Mouse (Mus musculus) heart, embryonic 11.5 days (tissue): ENCODE results near the gene Eif4g2. TPM values are rescaled to one million over a fixed set of nuclear protein-coding genes. Genes with fewer than 3 reads are reported as not detected.

ENCODE experiments used
- ATAC-seq: fragments of 200-750 bp; cut with Nextera tagmentation; replicated peaks from 2 replicates; pipeline ENCODE4 v1.8.0; 2017; ENCODE audit warnings: moderate library complexity; ENCODE audit not compliant: insufficient number of reproducible peaks, low FRiP score, low TSS enrichment
- H3K27ac ChIP-seq: fragments of 300-500 bp; sonication (generic); 2 replicates; pipeline ENCODE4 v1.5.1; 2014; ENCODE audit warnings: mild to moderate bottlenecking, low read depth, low read length
- H3K27me3 ChIP-seq: fragments of 300-500 bp; sonication (generic); 2 replicates; pipeline ENCODE4 v1.6.1; 2014; ENCODE audit warnings: mild to moderate bottlenecking, low read length, mixed read lengths; ENCODE audit not compliant: control insufficient read depth, insufficient read depth
- H3K36me3 ChIP-seq: fragments of 300-500 bp; sonication (generic); 2 replicates; pipeline ENCODE4 v1.6.1; 2014; ENCODE audit warnings: mild to moderate bottlenecking, low read length, moderate library complexity, mixed read lengths; ENCODE audit not compliant: control insufficient read depth, insufficient read depth
- H3K4me1 ChIP-seq: fragments of 300-500 bp; sonication (generic); 2 replicates; pipeline ENCODE4 v1.6.1; 2014; ENCODE audit warnings: low read length; ENCODE audit not compliant: control insufficient read depth, insufficient read depth
- H3K4me2 ChIP-seq: fragments of 300-500 bp; sonication (generic); 2 replicates; pipeline ENCODE4 v1.6.1; 2014; ENCODE audit warnings: mild to moderate bottlenecking, moderate library complexity
- H3K4me3 ChIP-seq: fragments of 300-500 bp; sonication (generic); 2 replicates; pipeline ENCODE4 v1.5.1; 2014; ENCODE audit warnings: low read depth, low read length
- H3K9ac ChIP-seq: fragments of 300-500 bp; sonication (generic); 2 replicates; pipeline ENCODE4 v1.6.1; 2014; ENCODE audit warnings: mild to moderate bottlenecking, low read depth, low read length, moderate library complexity
- H3K9me3 ChIP-seq: fragments of 300-500 bp; sonication (generic); replicated peaks from 2 replicates; pipeline ENCODE4 v1.6.1; 2016; ENCODE audit warnings: low read length; ENCODE audit not compliant: control insufficient read depth
- WGBS: fragments of 180-500 bp; shearing (Covaris S2); extraction: QIAGEN DNeasy Blood & Tissue Kit; methylation state at CpG from one replicate; pipeline ENCODE4 v1.1.7; 2014; ENCODE audit not compliant: insufficient replicate concordance; 5-methylcytosine and 5-hydroxymethylcytosine counted together
- polyA plus RNA-seq: library from polyadenylated mRNA; unstranded; fragments of >200 nt; fragmentation: Nextera tagmentation; extraction: Ambion mirVana; gene quantifications from 2 replicates; pipeline ENCODE4 v1.2.1, GENCODE M21; 2014

Eif4g2 gene
- polyA plus RNA-seq, 1 experiment from 2014 or later, result 884 TPM

DNA sequence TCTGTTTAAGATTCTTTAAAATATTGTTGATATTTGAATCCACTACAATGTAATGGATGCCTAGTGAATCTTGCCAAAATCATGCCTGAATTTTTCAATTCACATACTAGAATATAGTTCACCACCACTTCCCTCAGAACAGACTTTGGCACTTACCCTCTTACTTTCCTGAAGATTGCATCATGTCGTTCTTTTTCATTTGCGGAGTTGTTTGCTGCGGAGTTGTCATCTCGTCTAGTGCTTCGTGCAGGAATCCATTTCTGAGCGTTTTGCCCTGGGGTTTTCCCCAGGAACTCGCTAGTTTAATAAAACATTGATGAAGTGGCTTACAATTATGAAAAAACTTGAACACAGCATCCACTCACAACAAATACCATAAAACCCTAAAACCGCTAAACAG lies 2.8 kb downstream of the Eif4g2 start:
- peak overlapping the region; percentile 82; the same call in 1 of the 2 replicates for H3K4me2 ChIP-seq
- H3K4me3 ChIP-seq, result peak overlapping the region; percentile 97; the same call in 1 of the 2 replicates
- no peak overlapping the region for H3K9ac ChIP-seq

DNA sequence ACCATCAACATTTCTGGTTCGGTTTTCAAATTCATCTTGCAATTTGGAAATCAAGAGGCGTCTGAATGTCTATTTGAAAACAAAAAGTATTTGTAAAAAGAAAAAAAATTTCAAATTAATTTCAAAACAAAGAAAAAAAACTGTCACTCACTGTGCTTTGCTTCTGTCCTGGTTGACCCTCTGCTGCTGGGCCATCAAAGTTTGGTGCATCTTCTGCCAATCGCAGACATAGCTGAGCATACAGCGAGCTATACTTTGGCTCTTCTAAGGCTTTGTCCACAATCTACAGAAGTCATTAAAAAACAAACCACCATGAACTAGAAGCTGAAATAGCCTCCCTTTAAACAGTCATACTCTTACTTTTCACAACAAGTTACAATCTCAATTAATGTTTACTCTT lies 4.6 kb downstream of the Eif4g2 start:
- no peaks in the 10 kb centered on the region for H3K9me3 ChIP-seq
- no peaks in the 10 kb centered on the region for H3K27me3 ChIP-seq
- peaks cover 15% of the 10 kb centered on the region for H3K4me1 ChIP-seq
- H3K9ac ChIP-seq, result no peak overlapping the region
- no peak overlapping the region for H3K27ac ChIP-seq
- no peak overlapping the region for H3K4me2 ChIP-seq
- peaks cover 64% of the 10 kb centered on the region for H3K36me3 ChIP-seq
- no peak overlapping the region for H3K4me3 ChIP-seq
- no peak for ATAC-seq
- WGBS, result 94% methylated on average over 4 of the region's 4 CpGs

More for the DNA sequence above, 2.8 kb downstream of the Eif4g2 start:
- ATAC-seq, result no peak
- Histone ChIP-seq H3K27ac (no peak overlapping the region), H3K36me3 (peaks cover 47% of the 10 kb centered on the region), H3K27me3 (no peaks in the 10 kb centered on the region), H3K4me1 (peaks cover 15% of the 10 kb centered on the region), H3K9me3 (no peaks in the 10 kb centered on the region)
- 89% methylated on average over 8 of the region's 8 CpGs for WGBS

DNA sequence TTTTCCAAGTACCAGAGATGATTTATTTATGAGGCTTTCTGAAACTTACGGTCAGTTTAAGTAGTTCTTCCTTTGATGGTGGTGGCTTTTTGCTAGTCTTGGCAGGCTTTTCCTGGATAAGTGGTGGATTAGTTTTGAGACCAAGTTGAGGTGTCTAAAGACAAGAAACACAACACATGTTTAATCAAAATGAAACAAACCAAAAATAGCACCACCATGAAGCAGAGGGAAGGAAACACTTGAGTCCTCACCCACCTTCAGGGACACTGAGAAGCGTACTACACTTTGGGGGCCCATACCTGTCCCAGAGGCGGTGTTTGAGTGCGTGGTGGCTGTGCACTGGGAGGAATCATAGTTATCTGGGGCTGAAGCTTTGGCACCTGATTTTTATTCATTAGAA lies 7.5 kb downstream of the Eif4g2 start:
- ATAC-seq, result no peak
- no peak overlapping the region for H3K27ac ChIP-seq
- H3K27me3 ChIP-seq, result no peaks in the 10 kb centered on the region
- H3K9ac ChIP-seq, result no peak overlapping the region
- no peak overlapping the region for H3K4me3 ChIP-seq
- no peaks in the 10 kb centered on the region for H3K9me3 ChIP-seq
- H3K4me2 ChIP-seq, result no peak overlapping the region
- WGBS, result 61% methylated on average over 4 of the region's 4 CpGs
- peaks cover 8% of the 10 kb centered on the region for H3K4me1 ChIP-seq
- peaks cover 77% of the 10 kb centered on the region for H3K36me3 ChIP-seq

DNA sequence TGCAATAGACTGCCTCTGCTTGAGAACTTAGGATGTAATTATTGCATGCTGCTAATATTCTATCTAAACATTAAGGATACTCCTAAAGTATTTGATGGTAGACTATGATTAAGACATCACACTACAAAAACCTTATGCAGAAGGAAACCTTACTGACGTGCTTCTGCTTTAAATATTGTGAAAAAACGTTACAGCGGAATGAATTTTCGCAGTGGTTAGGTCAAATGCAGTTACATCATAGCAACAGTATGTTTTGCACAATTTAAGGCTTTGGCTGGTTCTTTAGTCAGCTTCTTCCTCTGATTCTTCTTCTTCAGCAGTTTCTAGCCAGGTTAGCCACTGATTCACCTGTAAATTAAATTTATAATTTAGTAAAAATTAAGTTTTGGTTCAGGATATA lies 10.4 kb downstream of the Eif4g2 start:
- ATAC-seq, result no peak
- no peak overlapping the region for H3K4me3 ChIP-seq
- 94% methylated on average over 4 of the region's 4 CpGs for WGBS
- H3K4me2 ChIP-seq, result no peak overlapping the region
- H3K27ac ChIP-seq, result no peak overlapping the region
- H3K36me3 ChIP-seq, result peaks cover 79% of the 10 kb centered on the region
- peaks cover 8% of the 10 kb centered on the region; the same call in 1 of the 2 replicates for H3K9me3 ChIP-seq
- no peak overlapping the region for H3K9ac ChIP-seq
- H3K27me3 ChIP-seq, result no peaks in the 10 kb centered on the region
- 0 out of 2 replicates have a peak, but pooled peaks cover 6% of the 10 kb centered on the region for H3K4me1 ChIP-seq

DNA sequence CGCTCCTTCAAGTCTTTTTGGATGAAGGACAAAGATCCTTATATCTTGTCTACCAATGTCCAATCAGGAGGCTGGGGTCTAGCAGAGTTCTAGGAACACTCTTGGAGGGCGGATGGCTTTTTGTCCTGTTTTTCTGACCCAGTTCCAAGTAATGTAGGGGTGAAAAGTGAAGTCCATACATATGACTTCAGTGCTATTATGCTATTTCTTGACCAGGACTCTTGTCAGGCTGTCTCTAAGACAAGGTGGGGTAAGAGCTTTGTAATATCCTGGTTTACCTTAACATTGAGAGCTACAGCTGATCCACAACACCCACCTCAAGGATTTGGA lies 12.7 kb downstream of the Eif4g2 start:
- Histone ChIP-seq H3K4me3 (no peak overlapping the region), H3K4me2 (no peak overlapping the region), H3K36me3 (peaks cover 62% of the 10 kb centered on the region), H3K4me1 (no peaks in the 10 kb centered on the region), H3K9me3 (peaks cover 8% of the 10 kb centered on the region; the same call in 1 of the 2 replicates), H3K27me3 (no peaks in the 10 kb centered on the region), H3K27ac (no peak overlapping the region), H3K9ac (no peak overlapping the region)
- ATAC-seq, result no peak
- 89% methylated on average over 2 of the region's 2 CpGs for WGBS

DNA sequence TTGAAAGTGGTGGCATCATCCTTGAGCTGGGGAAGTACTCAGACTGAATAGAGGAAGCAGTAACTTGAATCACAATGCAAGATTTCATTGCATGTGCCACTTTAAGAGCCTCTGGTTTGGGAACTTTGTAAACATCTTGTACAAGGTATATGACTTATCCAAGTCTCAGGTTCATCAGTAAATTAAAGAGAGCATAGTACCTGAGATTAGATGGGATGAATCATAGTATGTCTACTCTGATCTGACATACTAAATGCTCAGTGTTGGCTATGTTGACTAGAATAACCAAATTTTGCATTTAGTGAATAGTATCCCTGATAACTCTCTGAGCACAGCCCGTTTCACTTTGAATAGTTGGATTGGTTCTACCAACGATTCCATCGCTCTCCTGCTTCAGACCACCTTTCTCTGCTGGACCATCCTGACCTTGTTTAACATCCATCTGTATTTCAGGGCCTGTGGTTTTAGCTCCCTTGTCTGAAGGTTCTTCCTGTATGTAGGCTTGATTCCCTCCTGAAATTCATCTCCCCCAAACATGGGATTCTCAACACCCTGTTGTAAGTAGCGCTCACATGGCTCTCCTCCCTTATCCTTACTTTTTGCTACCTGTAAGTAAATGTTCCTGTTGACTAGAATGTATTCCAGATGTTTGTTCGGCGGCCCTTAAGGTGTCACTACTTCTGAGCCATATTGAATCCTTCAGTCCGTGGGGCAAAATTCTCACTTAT lies 13.2 kb downstream of the Eif4g2 start:
- 91% methylated on average over 7 of the region's 7 CpGs for WGBS
- Histone ChIP-seq H3K4me2 (no peak overlapping the region), H3K9me3 (peaks cover 8% of the 10 kb centered on the region; the same call in 1 of the 2 replicates), H3K27ac (no peak overlapping the region; the same call in 1 of the 2 replicates), H3K27me3 (no peaks in the 10 kb centered on the region), H3K4me3 (no peak overlapping the region), H3K9ac (no peak overlapping the region), H3K4me1 (no peaks in the 10 kb centered on the region), H3K36me3 (peaks cover 57% of the 10 kb centered on the region)
- peak; percentile 35; the same call in 1 of the 2 replicates for ATAC-seq

DNA sequence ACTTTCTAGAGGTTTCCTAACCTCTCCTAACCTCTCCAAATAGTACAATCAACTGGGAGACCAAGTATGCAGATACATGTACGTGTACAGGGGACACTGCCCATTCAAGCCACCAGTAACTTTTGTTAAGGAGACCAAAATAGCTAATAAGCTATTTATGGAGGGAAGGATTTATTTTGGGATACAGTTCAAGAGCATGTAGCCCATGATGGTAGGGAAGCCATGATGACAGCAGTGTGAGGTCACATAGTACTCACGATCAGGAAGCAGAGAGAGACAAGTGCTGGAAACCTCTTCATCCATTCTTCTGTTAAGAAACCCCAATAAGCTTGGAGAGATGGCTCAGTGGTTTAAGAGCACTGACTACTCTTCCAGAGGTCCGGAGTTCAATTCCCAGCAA lies 14.6 kb downstream of the Eif4g2 start:
- Histone ChIP-seq H3K4me2 (no peak overlapping the region), H3K9ac (no peak overlapping the region), H3K9me3 (peaks cover 8% of the 10 kb centered on the region; the same call in 1 of the 2 replicates), H3K4me1 (no peaks in the 10 kb centered on the region), H3K27ac (no peak overlapping the region), H3K4me3 (no peak overlapping the region), H3K36me3 (peaks cover 45% of the 10 kb centered on the region), H3K27me3 (no peaks in the 10 kb centered on the region)
- 79% methylated on average over 3 of the region's 3 CpGs for WGBS
- no peak for ATAC-seq

DNA sequence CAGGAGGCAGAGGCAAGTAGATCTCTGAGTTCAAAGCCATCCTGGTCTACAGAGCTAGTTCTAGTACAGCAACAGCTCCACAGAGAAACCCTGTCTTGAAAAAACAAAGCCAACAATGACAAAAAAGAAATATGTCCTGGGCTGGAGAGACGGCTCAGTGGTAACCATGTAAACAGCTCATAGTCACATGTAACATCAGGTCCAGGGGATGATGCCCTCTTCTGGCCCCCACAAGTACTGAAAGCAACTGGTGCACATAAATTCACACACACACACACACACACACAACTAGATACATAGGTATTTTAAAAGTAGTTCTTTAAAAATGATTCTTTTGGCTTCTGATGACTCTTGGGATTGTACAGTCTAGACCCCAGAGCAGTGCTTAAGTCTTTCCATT lies 19.9 kb downstream of the Eif4g2 start:
- peaks cover 5% of the 10 kb centered on the region for H3K36me3 ChIP-seq
- no peak overlapping the region for H3K27ac ChIP-seq
- H3K9me3 ChIP-seq, result peaks cover 4% of the 10 kb centered on the region; the same call in 1 of the 2 replicates
- H3K9ac ChIP-seq, result no peak overlapping the region
- no peak for ATAC-seq
- no peak overlapping the region for H3K4me2 ChIP-seq
- no peaks in the 10 kb centered on the region for H3K27me3 ChIP-seq
- H3K4me3 ChIP-seq, result no peak overlapping the region
- 95% methylated on average over 1 of the region's 1 CpGs for WGBS
- H3K4me1 ChIP-seq, result no peaks in the 10 kb centered on the region

DNA sequence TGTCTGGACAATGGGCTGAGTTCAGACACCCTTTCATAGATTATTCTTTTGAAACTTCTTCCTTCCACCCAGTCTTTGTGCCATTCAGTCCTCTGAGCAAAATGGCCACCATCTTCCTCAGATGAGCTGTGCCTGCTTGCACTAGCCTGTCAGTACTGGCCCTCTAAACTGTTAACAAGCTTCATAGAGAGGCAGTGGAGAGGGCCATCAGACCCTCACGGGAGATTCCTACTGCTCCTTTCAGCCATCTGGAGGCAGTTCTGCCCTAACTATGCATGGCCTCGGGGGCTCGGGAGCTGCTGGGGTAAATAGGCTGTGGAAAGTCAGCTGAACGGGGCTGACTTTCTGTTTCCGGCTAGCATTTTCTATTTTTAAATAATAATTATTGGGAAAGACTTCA lies 23.3 kb downstream of the Eif4g2 start:
- no peak overlapping the region for H3K4me2 ChIP-seq
- no peak for ATAC-seq
- 70% methylated on average over 5 of the region's 5 CpGs for WGBS
- no peaks in the 10 kb centered on the region for H3K9me3 ChIP-seq
- no peak overlapping the region for H3K9ac ChIP-seq
- 0 out of 2 replicates have a peak, but pooled peaks cover 6% of the 10 kb centered on the region for H3K36me3 ChIP-seq
- peaks cover 12% of the 10 kb centered on the region for H3K4me1 ChIP-seq
- no peak overlapping the region for H3K27ac ChIP-seq
- no peaks in the 10 kb centered on the region for H3K27me3 ChIP-seq
- no peak overlapping the region for H3K4me3 ChIP-seq
